Mouse (Mus musculus): ENCODE measurements around the gene Gm17078.
"Not testable (repeated sequence)": the region's sequence is repeated elsewhere in the genome, so short reads cannot be mapped to it uniquely, and the experiment has no call there.

Gm17078 gene

DNA sequence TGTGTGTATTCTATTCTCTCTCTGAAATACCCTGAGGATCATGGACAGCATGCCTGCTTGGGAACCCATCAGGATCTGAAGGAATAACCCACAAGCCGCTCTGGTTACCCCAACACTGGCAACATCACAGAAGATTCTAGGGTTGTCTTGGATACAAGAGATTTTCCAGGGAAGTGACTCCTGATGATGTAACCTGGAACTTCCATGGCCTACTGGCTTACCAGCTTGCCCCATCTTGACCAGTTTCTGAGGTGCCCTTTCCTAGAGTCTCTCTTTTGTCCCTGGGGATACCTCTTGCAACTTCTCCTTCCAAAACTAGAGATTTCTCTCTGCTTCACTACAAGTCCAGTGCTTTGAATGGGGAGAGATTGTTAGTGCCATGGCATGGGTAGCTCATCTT lies at the start of gene Gm17078:
TSS of gene Gm17078 (minus strand) at position 101 of the 400 bp plus-strand sequence.
- in situ Hi-C loops (cut with MboI; ENCODE audit: low sequenced_read_pairs), result no loop called here

DNA sequence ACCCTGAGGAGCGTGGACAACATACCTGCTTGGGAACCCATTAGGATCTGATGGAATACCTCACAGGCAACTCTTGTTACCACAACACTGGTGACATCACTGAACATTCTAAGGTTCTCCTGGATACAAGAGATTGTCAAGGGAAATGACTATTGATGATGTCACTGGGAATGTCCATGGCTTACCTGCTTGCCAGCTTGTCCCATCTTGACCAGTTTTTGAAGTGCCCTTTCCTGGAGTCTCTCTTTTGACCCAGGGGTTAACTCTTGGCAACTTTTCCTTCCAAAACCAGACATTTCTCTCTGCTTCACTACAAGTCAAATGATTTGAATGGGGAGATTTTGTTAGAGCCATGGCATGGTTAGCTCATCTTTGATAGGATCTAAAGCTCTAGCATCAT lies 24.5 kb upstream of the Gm17078 start, which contains the start of gene Gm4181:
TSS of gene Gm4181 (minus strand) at position 101 of the 400 bp plus-strand sequence.
- in situ Hi-C loops (cut with MboI; ENCODE audit: low sequenced_read_pairs), result not testable (repeated sequence)

- in situ Hi-C loops (cut with MboI; ENCODE audit: low sequenced_read_pairs), result not testable (repeated sequence)
Measured at GRCm38 (mm10) chr14:51632426-51632825, 21.3 kb upstream of the Gm17078 start.

GRCm38 (mm10) chr14:51592039-51592438 lies 19.1 kb downstream of the Gm17078 start, which contains the start of gene Gm17174:
Gene Gm17174 (minus strand): TSS chr14:51592139.
- in situ Hi-C loops (cut with MboI; ENCODE audit: low sequenced_read_pairs), result not testable (repeated sequence)

DNA sequence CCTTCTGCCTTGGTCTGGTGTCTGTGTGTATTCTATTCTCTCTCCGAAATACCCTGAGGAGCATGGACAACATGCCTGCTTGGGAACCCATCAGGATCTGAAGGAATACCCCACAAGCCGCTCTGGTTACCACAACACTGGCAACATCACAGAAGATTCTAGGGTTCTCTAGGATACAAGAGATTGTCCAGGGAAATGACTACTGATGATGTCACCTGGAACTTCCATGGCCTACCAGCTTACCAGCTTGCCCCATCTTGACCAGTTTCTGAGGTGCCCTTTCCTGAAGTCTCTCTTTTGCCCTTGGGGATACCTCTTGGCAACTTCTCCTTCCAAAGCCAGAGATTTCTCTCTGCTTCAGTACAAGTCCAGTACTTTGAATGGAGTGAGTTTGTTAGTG lies 37.1 kb downstream of the Gm17078 start, which contains the start of gene Gm17175:
TSS of gene Gm17175 (minus strand) at position 101 of the 400 bp plus-strand sequence.
- in situ Hi-C loops (cut with MboI; ENCODE audit: low sequenced_read_pairs), result not testable (repeated sequence)

Data from CH12F3 (cell line).